Mouse (Mus musculus): ENCODE measurements around the gene Snx17.
"Not testable (repeated sequence)": the region's sequence is repeated elsewhere in the genome, so short reads cannot be mapped to it uniquely, and the experiment has no call there.

Snx17 gene

GRCm38 (mm10) chr5:31197072-31197471 lies 4.0 kb downstream of the Snx17 start:
- no peak for DNase-seq (ENCODE audit: low spot score in 2 of 2)

GRCm38 (mm10) chr5:31198170-31198569 lies 5.1 kb downstream of the Snx17 start:
- DNase-seq (ENCODE audit: low spot score in 2 of 2), result no peak

DNA sequence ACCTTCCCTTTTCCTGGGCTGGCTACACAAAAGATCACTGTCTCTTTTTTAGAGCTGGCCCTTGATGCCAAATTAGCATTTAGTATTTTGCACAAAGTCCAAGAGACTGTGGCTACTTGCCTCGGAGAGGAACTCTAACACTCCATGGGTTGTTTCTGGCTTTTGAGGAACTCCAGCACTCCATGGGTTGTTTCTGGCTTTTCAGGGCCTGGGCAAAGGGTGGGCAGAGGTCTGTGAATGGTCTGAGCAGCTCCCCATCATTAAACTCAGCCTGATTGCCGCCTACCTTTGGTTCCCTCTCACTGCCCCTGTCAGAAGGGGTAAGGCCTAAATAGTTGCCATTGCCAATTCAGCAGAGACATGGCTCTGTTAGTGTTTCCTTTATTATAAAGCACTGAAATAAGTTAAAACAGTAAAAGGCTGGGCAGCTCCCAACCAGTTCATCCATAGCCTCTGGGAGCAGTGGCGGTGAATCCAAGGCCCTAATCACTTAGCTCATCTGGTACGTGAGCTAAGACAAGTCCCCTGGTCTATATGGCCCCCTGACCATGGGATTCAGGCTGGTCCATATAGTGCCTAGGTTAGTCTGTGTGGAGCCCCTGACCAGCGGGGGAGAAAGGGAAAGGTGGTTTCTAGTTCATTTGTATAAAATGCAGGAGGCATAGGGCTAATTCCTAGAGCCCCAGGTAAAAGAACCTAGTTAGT lies 5.7 kb downstream of the Snx17 start:
- no peak for DNase-seq (ENCODE audit: low spot score in 2 of 2)

GRCm38 (mm10) chr5:31199321-31199892 lies 6.4 kb downstream of the Snx17 start:
- DNase-seq (ENCODE audit: low spot score in 2 of 2), result no peak

DNA sequence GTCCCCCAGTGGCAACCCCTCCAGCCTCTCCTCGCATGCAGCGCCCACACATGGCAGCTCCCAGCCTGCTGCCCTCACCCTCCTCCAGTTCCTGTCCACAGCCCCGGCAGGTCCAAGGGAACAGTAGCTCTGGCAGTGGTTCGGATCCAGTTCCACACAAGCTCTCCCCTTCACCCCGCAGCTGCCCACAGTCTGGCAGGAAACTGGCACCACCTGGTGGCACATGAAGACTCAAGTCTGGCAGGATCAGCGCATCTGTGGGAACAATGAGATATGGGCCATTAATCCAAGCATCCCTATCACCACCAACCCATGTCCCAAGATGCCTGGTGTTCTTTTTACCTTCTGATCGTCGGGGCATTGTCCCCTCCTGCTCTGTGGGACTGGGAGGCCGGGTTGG lies 6.9 kb downstream of the Snx17 start:
- DNase-seq (ENCODE audit: low spot score in 2 of 2), result no peak

GRCm38 (mm10) chr5:31200327-31200768 lies 7.3 kb downstream of the Snx17 start:
- no peak for DNase-seq (ENCODE audit: low spot score in 2 of 2)

- no peak for DNase-seq (ENCODE audit: low spot score in 2 of 2)
Observed at GRCm38 (mm10) chr5:31201042-31201741, 8.2 kb downstream of the Snx17 start.

- DNase-seq (ENCODE audit: low spot score in 2 of 2), result peak; percentile 91 to 94
Observed at GRCm38 (mm10) chr5:31201742-31202590, 8.9 kb downstream of the Snx17 start, which contains the start of gene Zfp513. TSS of gene Zfp513 (minus strand) at chr5:31202303.

- DNase-seq (ENCODE audit: low spot score in 2 of 2), result no peak
Observed at GRCm38 (mm10) chr5:31202933-31203332, 9.9 kb downstream of the Snx17 start.

GRCm38 (mm10) chr5:31203866-31204265 lies 10.8 kb downstream of the Snx17 start:
- no peak for DNase-seq (ENCODE audit: low spot score in 2 of 2)

GRCm38 (mm10) chr5:31204421-31204820 lies 11.4 kb downstream of the Snx17 start:
- DNase-seq (ENCODE audit: low spot score in 2 of 2), result no peak

GRCm38 (mm10) chr5:31216554-31216953 lies 23.5 kb downstream of the Snx17 start:
- DNase-seq (ENCODE audit: low spot score in 2 of 2), result not testable (repeated sequence)

- no peak for DNase-seq (ENCODE audit: low spot score in 2 of 2)
Observed at GRCm38 (mm10) chr5:31218294-31218693, 25.3 kb downstream of the Snx17 start.

- DNase-seq (ENCODE audit: low spot score in 2 of 2), result no peak
Observed at GRCm38 (mm10) chr5:31219070-31219469, 26.0 kb downstream of the Snx17 start.

- no peak for DNase-seq (ENCODE audit: low spot score in 2 of 2)
Observed at GRCm38 (mm10) chr5:31219474-31219873, 26.4 kb downstream of the Snx17 start.

DNA sequence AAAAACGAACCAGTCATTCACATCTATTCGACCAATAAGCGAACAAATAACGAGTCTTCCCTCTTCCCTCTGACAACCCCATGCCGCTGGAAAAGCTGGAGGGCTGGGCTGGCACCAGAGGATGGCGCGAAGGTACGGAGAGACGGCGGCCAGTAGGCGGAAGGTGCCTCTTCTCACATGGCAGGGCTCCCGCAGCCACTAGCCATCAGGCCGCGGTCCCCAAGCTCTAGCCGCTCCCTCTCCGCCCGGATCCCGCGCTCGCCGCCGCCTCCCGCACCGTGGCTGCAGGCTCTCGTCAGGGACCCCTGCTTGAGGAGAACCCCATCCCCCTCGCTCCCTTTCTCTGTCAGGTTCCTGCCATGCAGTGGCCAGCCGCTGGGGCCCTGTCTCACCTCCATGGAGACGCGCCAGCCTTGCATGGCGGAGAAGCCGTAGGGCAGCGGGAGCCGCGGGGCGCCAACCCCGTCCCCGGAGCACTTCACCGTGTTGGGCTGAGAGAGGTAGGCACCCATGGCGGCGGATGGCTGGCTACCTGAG lies 27.0 kb downstream of the Snx17 start:
- peak in 1 of 2 experiments; percentile 34 for DNase-seq (ENCODE audit: low spot score in 2 of 2)

DNA sequence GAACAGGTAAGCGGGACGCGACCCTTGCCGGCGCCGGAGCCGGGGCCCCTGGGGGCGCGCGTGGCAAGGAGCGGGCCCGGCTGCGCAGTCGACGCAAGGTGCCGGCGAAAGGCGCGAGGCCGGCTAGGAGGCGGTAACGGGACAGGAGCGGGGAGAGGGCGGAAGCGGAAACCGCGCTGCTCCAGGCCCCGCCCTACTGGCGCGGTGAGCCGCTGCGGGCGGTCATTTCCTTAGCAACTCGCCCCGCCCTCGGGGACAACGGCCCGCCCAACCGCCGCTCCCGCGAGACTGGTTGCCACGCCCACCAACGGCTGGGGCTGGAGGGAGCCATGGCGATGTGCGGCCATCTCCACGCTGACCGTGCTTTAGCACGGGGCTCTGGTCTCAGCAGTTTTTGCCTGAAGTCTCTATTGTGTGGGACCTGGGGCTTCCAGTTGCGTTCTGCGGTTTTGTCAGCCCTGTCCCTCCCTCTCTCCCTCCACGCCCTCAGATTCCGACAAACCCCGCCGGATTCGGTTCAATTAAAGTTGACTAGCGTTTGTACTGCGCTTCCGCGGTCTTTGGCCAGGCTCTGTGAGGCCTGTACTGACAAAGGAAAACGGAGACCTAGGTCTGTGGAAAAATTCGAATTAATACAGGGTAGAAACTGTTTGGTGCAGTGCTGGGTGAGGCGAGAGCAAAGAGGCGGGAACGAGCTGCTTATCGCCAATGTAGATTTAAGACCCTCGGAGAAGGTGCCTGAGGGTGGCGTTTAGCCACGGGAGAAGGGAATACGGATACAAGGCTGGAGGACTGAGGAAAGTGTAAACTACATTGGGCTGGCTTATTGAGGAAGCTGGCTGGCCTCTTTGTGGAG lies 27.6 kb downstream of the Snx17 start, which contains the start of gene Ppm1g:
Ppm1g (minus strand) TSS at position 240 of the 856 bp plus-strand sequence.
- DNase-seq (ENCODE audit: low spot score in 2 of 2), result peak; percentile 86 to 92

DNA sequence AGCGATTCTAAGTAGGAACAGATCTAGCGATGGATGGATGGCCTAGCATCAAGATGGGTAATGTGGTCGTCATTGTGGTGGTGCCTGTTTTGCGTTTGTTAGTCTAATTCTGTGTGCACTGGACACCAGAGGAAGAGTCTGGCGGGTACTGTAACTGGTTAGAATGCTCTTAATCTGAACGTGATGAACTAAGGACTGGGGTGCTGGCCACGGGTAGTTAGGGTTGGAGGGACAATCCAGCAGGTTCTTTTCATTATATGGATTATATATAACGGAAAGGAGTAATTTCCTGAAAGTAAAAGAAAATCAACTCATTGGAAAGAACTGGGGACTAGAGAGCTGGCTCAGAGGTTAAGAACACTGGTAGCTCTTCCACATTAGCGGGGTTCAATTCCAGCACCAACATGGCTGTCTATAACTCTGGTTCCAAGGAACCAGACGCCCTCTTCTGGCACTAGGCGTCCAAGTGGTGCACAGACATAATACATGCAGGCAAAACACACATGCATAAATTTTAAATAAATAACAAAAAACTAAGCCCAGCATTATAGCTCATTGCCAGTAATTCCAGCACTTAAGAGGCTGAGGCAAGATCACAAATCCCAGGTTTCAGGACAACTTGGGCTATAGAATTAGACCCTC lies 28.4 kb downstream of the Snx17 start:
- no peak for DNase-seq (ENCODE audit: low spot score in 2 of 2)

- DNase-seq (ENCODE audit: low spot score in 2 of 2), result no peak
Observed at GRCm38 (mm10) chr5:31222696-31223095, 29.7 kb downstream of the Snx17 start.

GRCm38 (mm10) chr5:31226641-31227040 lies 33.6 kb downstream of the Snx17 start:
- no peak for DNase-seq (ENCODE audit: low spot score in 2 of 2)
